Mouse (Mus musculus) heart, postnatal 36 days (tissue): ENCODE measurements around the gene Ipo5. TPM values are rescaled to one million over a fixed set of nuclear protein-coding genes. Genes with fewer than 3 reads are reported as not detected.

Experiments used
- total RNA-seq, 2 experiments: library from RNA; stranded (reverse); gene quantifications; 2 replicates each; pipeline ENCODE4 v1.2.3; 2021

Gene Ipo5
- total RNA-seq, 2 experiments from 2014 or later, result 103 to 108 TPM

Other genes with a start within 250 kb of the Ipo5 start
- 10 to 100 TPM; 10.4 to 10.8 TPM for gene Farp1, start 124.0 kb downstream of the Ipo5 start, total RNA-seq